Mouse (Mus musculus): ENCODE measurements around the gene Afg3l1. TPM values are rescaled to one million over a fixed set of nuclear protein-coding genes. Genes with fewer than 3 reads are reported as not detected.
"Not testable (repeated sequence)": the region's sequence is repeated elsewhere in the genome, so short reads cannot be mapped to it uniquely, and the experiment has no call there.

Gene Afg3l1
- polyA plus RNA-seq, 1 experiment from 2014 or later = 40.3 TPM

GRCm38 (mm10) chr8:123453951-123454350 lies 23.8 kb upstream of the Afg3l1 start:
- Histone ChIP-seq H3K27ac (no peak overlapping the region), H3K36me3 (ENCODE audit: insufficient read depth, low read length) (peaks cover 49% of the 10 kb centered on the region), H3K9ac (ENCODE audit: low read depth, low read length) (no peak overlapping the region), H3K9me3 (replicated peaks; ENCODE audit: low read length) (no peaks in the 10 kb centered on the region), H3K4me3 (replicated peaks; ENCODE audit: low read depth, low read length) (no peak overlapping the region), H3K4me2 (ENCODE audit: low read length) (no peak overlapping the region), H3K27me3 (ENCODE audit: insufficient read depth, low read length) (no peaks in the 10 kb centered on the region), H3K4me1 (replicated peaks; ENCODE audit: insufficient read depth, low read length) (no peaks in the 10 kb centered on the region)
- no peak for TF ChIP-seq CTCF (IDR thresholded peaks at IDR 0.05; ENCODE audit: low read depth)
- 81% methylated on average over 5 of the region's 5 CpGs for WGBS
- ATAC-seq (replicated peaks; ENCODE audit: low FRiP score, low read depth) (no peak), DNase-seq (ENCODE audit: low spot score) (no peak)

GRCm38 (mm10) chr8:123454559-123454958 lies 23.1 kb upstream of the Afg3l1 start:
- TF ChIP-seq CTCF (IDR thresholded peaks at IDR 0.05; ENCODE audit: low read depth) = no peak
- 93% methylated on average over 6 of the region's 6 CpGs for WGBS
- DNase-seq (ENCODE audit: low spot score) (no peak), ATAC-seq (replicated peaks; ENCODE audit: low FRiP score, low read depth) (no peak)
- Histone ChIP-seq H3K4me2 (ENCODE audit: low read length) (no peak overlapping the region), H3K36me3 (ENCODE audit: insufficient read depth, low read length) (peaks cover 55% of the 10 kb centered on the region), H3K9me3 (replicated peaks; ENCODE audit: low read length) (no peaks in the 10 kb centered on the region), H3K4me1 (replicated peaks; ENCODE audit: insufficient read depth, low read length) (no peaks in the 10 kb centered on the region), H3K4me3 (replicated peaks; ENCODE audit: low read depth, low read length) (no peak overlapping the region), H3K27ac (no peak overlapping the region), H3K27me3 (ENCODE audit: insufficient read depth, low read length) (no peaks in the 10 kb centered on the region), H3K9ac (ENCODE audit: low read depth, low read length) (no peak overlapping the region)

GRCm38 (mm10) chr8:123463651-123464050 lies 14.1 kb upstream of the Afg3l1 start:
- H3K9ac ChIP-seq (ENCODE audit: low read depth, low read length) = no peak overlapping the region
- ATAC-seq (replicated peaks; ENCODE audit: low FRiP score, low read depth) = no peak
- peaks cover 25% of the 10 kb centered on the region for H3K36me3 ChIP-seq (ENCODE audit: insufficient read depth, low read length)
- 82% methylated on average over 4 of the region's 4 CpGs for WGBS
- H3K27me3 ChIP-seq (ENCODE audit: insufficient read depth, low read length) = no peaks in the 10 kb centered on the region
- no peaks in the 10 kb centered on the region for H3K9me3 ChIP-seq (replicated peaks; ENCODE audit: low read length)
- no peak overlapping the region for H3K4me2 ChIP-seq (ENCODE audit: low read length)
- TF ChIP-seq CTCF (IDR thresholded peaks at IDR 0.05; ENCODE audit: low read depth) = no peak
- H3K4me3 ChIP-seq (replicated peaks; ENCODE audit: low read depth, low read length) = no peak overlapping the region
- H3K4me1 ChIP-seq (replicated peaks; ENCODE audit: insufficient read depth, low read length) = no peaks in the 10 kb centered on the region
- H3K27ac ChIP-seq = no peak overlapping the region
- no peak for DNase-seq (ENCODE audit: low spot score)

- no peak for TF ChIP-seq CTCF (IDR thresholded peaks at IDR 0.05; ENCODE audit: low read depth)
- H3K9ac ChIP-seq (ENCODE audit: low read depth, low read length) = no peak overlapping the region
- DNase-seq (ENCODE audit: low spot score) (no peak), ATAC-seq (replicated peaks; ENCODE audit: low FRiP score, low read depth) (no peak)
- no peaks in the 10 kb centered on the region for H3K4me1 ChIP-seq (replicated peaks; ENCODE audit: insufficient read depth, low read length)
- H3K4me2 ChIP-seq (ENCODE audit: low read length) = no peak overlapping the region
- H3K4me3 ChIP-seq (replicated peaks; ENCODE audit: low read depth, low read length) = no peak overlapping the region
- no peaks in the 10 kb centered on the region for H3K27me3 ChIP-seq (ENCODE audit: insufficient read depth, low read length)
- no peaks in the 10 kb centered on the region for H3K36me3 ChIP-seq (ENCODE audit: insufficient read depth, low read length)
- no peaks in the 10 kb centered on the region for H3K9me3 ChIP-seq (replicated peaks; ENCODE audit: low read length)
- H3K27ac ChIP-seq = no peak overlapping the region
- 76% methylated on average over 3 of the region's 3 CpGs for WGBS
Observed at GRCm38 (mm10) chr8:123467476-123467875, 10.2 kb upstream of the Afg3l1 start.

DNA sequence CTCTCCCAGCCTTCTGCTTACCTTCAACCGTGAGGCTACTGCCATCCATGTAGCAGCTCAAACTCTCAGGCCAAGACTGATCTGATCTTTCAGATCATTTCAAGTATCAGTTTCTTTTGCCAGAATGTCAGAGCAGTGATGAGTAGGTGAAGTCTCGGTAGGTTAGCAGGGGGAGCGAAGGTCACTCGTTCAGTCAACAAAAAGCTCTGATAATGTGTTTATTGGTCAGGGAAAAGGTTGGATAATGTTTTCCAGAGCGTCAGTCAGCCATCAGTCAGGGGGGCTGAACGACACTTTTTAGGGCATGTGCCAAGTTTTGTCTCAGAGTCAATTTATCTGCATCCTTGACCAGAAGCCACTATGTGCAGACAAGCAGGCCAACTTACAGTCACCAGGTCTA lies 4.7 kb upstream of the Afg3l1 start:
- not testable (repeated sequence) for H3K4me2 ChIP-seq (ENCODE audit: low read length); H3K27me3 ChIP-seq (ENCODE audit: insufficient read depth, low read length); DNase-seq (ENCODE audit: low spot score); ATAC-seq (replicated peaks; ENCODE audit: low FRiP score, low read depth); H3K4me3 ChIP-seq (replicated peaks; ENCODE audit: low read depth, low read length); H3K36me3 ChIP-seq (ENCODE audit: insufficient read depth, low read length); H3K4me1 ChIP-seq (replicated peaks; ENCODE audit: insufficient read depth, low read length); H3K9ac ChIP-seq (ENCODE audit: low read depth, low read length); H3K9me3 ChIP-seq (replicated peaks; ENCODE audit: low read length); H3K27ac ChIP-seq
- 64% methylated on average over 6 of the region's 6 CpGs for WGBS

DNA sequence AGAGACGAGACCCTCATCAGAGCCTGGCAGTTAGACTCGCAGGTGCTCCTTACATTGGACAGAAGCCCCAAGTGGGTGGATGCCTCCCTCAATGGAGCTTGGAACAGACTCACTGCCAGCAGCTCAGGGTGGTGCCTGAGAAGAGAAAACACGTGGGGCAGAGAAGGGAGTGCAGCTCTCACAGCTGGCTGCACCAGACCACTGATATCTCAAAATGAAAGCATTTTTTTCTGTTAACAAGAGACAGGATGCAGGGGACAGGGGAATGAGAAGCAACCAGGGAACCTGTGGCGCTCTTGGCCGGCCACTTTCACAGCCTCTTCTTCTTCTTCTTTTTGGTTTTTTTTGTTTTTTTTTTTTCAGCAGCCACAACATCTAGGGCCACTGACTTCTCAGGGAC lies 3.2 kb upstream of the Afg3l1 start:
- not testable (repeated sequence) for H3K9me3 ChIP-seq (replicated peaks; ENCODE audit: low read length); ATAC-seq (replicated peaks; ENCODE audit: low FRiP score, low read depth); H3K27me3 ChIP-seq (ENCODE audit: insufficient read depth, low read length); H3K4me3 ChIP-seq (replicated peaks; ENCODE audit: low read depth, low read length); H3K9ac ChIP-seq (ENCODE audit: low read depth, low read length); H3K36me3 ChIP-seq (ENCODE audit: insufficient read depth, low read length); DNase-seq (ENCODE audit: low spot score); H3K4me2 ChIP-seq (ENCODE audit: low read length); H3K27ac ChIP-seq
- peaks cover 10% of the 10 kb centered on the region for H3K4me1 ChIP-seq (replicated peaks; ENCODE audit: insufficient read depth, low read length)
- 56% methylated on average over 5 of the region's 5 CpGs for WGBS

Data from kidney, postnatal 0 days (tissue).